Mouse (Mus musculus): ENCODE results near the gene Sgk2. TPM values are rescaled to one million over a fixed set of nuclear protein-coding genes. Genes with fewer than 3 reads are reported as not detected.
A peak's percentile ranks its signal among the peaks of the same experiment; 100 is the strongest.

Gene Sgk2
- 0.09 TPM in 1 of 2 replicates, not detected in the other for polyA plus RNA-seq (2016; fragmentation: Nextera tagmentation; extraction: Ambion mirVana)

DNA sequence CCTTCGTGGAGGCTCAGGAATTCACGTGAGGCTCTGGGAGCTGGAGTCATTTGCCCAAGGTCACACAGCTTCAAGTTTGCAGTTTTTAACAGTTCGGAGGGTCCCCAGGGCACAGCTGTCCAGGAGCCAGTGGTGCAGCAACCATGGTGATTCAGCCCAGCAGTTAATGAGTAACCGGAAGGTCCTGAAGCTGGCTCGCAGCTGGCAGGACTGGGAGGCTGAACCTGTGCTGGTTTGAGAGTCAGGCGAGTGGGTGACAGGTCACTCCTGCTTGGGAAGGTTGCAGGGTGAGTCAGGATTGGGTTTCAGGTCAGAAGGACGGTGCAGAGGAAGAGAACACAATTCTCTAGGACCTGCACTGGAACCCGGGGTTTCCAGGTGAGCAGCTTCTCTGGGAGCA, at the start of gene Sgk2:
Sgk2 (plus strand) TSS at position 113 of the 400 bp plus-strand sequence.
- 61% methylated on average over 8 of the region's 8 CpGs for WGBS
- no peaks in the 10 kb centered on the region for H3K36me3 ChIP-seq
- ATAC-seq (ENCODE audit: insufficient number of reproducible peaks, low FRiP score) = no peak
- H3K27me3 ChIP-seq (replicated peaks) = peaks cover under 1% of the 10 kb centered on the region; the same call in 1 of the 2 replicates
- no peak within 1 kb of the TSS for H3K27ac ChIP-seq (ENCODE audit: poor library complexity, severe bottlenecking)
- H3K9me3 ChIP-seq (replicated peaks) = no peaks in the 10 kb centered on the region
- no peak within 1 kb of the TSS for H3K4me3 ChIP-seq
- H3K9ac ChIP-seq = no peak within 1 kb of the TSS
- no peak within 1 kb of the TSS for H3K4me2 ChIP-seq
- no peaks in the 10 kb centered on the region for H3K4me1 ChIP-seq (replicated peaks)

- no peak overlapping the region for H3K9ac ChIP-seq
- WGBS = 82% methylated on average over 1 of the region's 1 CpGs
- ATAC-seq (ENCODE audit: insufficient number of reproducible peaks, low FRiP score) = no peak
Observed at GRCm38 (mm10) chr2:162939562-162939961, 47.6 kb upstream of the Sgk2 start.

GRCm38 (mm10) chr2:162943148-162943846, 43.8 kb upstream of the Sgk2 start, which contains the start of gene L3mbtl1:
Gene L3mbtl1 (plus strand): TSS chr2:162943472.
- Histone ChIP-seq H3K27me3 (replicated peaks) (peaks cover 25% of the 10 kb centered on the region), H3K9me3 (replicated peaks) (no peaks in the 10 kb centered on the region), H3K4me2 (peak within 1 kb of the TSS; percentile 98), H3K9ac (peak within 1 kb of the TSS; percentile 73), H3K4me1 (replicated peaks) (peaks cover 13% of the 10 kb centered on the region), H3K27ac (ENCODE audit: poor library complexity, severe bottlenecking) (no peak within 1 kb of the TSS), H3K4me3 (peak within 1 kb of the TSS; percentile 74), H3K36me3 (peaks cover 26% of the 10 kb centered on the region)
- 0 out of 2 replicates have a peak, but pooled peaks have one; percentile 27 for ATAC-seq (ENCODE audit: insufficient number of reproducible peaks, low FRiP score)
- under 1% methylated on average over 40 of the region's 40 CpGs for WGBS

More at GRCm38 (mm10) chr2:162939562-162939961, 47.6 kb upstream of the Sgk2 start:
- peaks cover 13% of the 10 kb centered on the region for H3K4me1 ChIP-seq (replicated peaks)
- H3K4me2 ChIP-seq = no peak overlapping the region
- no peak overlapping the region for H3K27ac ChIP-seq (ENCODE audit: poor library complexity, severe bottlenecking)
- H3K9me3 ChIP-seq (replicated peaks) = no peaks in the 10 kb centered on the region
- H3K27me3 ChIP-seq (replicated peaks) = peaks cover 18% of the 10 kb centered on the region
- H3K4me3 ChIP-seq = no peak overlapping the region
- peaks cover 54% of the 10 kb centered on the region for H3K36me3 ChIP-seq

- H3K4me1 ChIP-seq (replicated peaks) = peaks cover 13% of the 10 kb centered on the region
- 8% methylated on average over 11 of the region's 11 CpGs for WGBS
- H3K27ac ChIP-seq (ENCODE audit: poor library complexity, severe bottlenecking) = no peak overlapping the region
- no peaks in the 10 kb centered on the region for H3K9me3 ChIP-seq (replicated peaks)
- H3K4me2 ChIP-seq = peak overlapping the region; percentile 98
- peak overlapping the region; percentile 74 for H3K4me3 ChIP-seq
- peaks cover 25% of the 10 kb centered on the region for H3K27me3 ChIP-seq (replicated peaks)
- H3K9ac ChIP-seq = peak overlapping the region; percentile 20; the same call in 1 of the 2 replicates
- no peak for ATAC-seq (ENCODE audit: insufficient number of reproducible peaks, low FRiP score)
- peaks cover 20% of the 10 kb centered on the region for H3K36me3 ChIP-seq
Observed at GRCm38 (mm10) chr2:162943931-162944330, 43.2 kb upstream of the Sgk2 start.

- no peak overlapping the region for H3K4me3 ChIP-seq
- no peak overlapping the region for H3K27ac ChIP-seq (ENCODE audit: poor library complexity, severe bottlenecking)
- 76% methylated on average over 5 of the region's 5 CpGs for WGBS
- H3K27me3 ChIP-seq (replicated peaks) = peaks cover 25% of the 10 kb centered on the region
- H3K9ac ChIP-seq = no peak overlapping the region
- no peak for ATAC-seq (ENCODE audit: insufficient number of reproducible peaks, low FRiP score)
- H3K4me2 ChIP-seq = no peak overlapping the region
- no peaks in the 10 kb centered on the region for H3K36me3 ChIP-seq
- no peaks in the 10 kb centered on the region for H3K9me3 ChIP-seq (replicated peaks)
- peaks cover 13% of the 10 kb centered on the region for H3K4me1 ChIP-seq (replicated peaks)
Observed at GRCm38 (mm10) chr2:162946964-162947363, 40.2 kb upstream of the Sgk2 start.

- ATAC-seq (ENCODE audit: insufficient number of reproducible peaks, low FRiP score) = no peak
- H3K27me3 ChIP-seq (replicated peaks) = peaks cover 22% of the 10 kb centered on the region
- peaks cover 13% of the 10 kb centered on the region for H3K4me1 ChIP-seq (replicated peaks)
- no peak overlapping the region for H3K27ac ChIP-seq (ENCODE audit: poor library complexity, severe bottlenecking)
- peak overlapping the region; percentile 13; the same call in 1 of the 2 replicates for H3K9ac ChIP-seq
- peak overlapping the region; percentile 24 for H3K4me3 ChIP-seq
- no peaks in the 10 kb centered on the region for H3K36me3 ChIP-seq
- H3K4me2 ChIP-seq = peak overlapping the region; percentile 62
- no peaks in the 10 kb centered on the region for H3K9me3 ChIP-seq (replicated peaks)
- 32% methylated on average over 15 of the region's 15 CpGs for WGBS
Observed at GRCm38 (mm10) chr2:162947736-162948135, 39.4 kb upstream of the Sgk2 start.

- no peak for ATAC-seq (ENCODE audit: insufficient number of reproducible peaks, low FRiP score)
- WGBS = 46% methylated on average over 14 of the region's 14 CpGs
Observed at GRCm38 (mm10) chr2:162948221-162948620, 38.9 kb upstream of the Sgk2 start.

GRCm38 (mm10) chr2:162950776-162951175, 36.4 kb upstream of the Sgk2 start:
- H3K27me3 ChIP-seq (replicated peaks) = 0 out of 2 replicates have a peak, but pooled peaks cover 8% of the 10 kb centered on the region
- no peak overlapping the region for H3K4me2 ChIP-seq
- H3K27ac ChIP-seq (ENCODE audit: poor library complexity, severe bottlenecking) = no peak overlapping the region
- ATAC-seq (ENCODE audit: insufficient number of reproducible peaks, low FRiP score) = no peak
- no peaks in the 10 kb centered on the region for H3K9me3 ChIP-seq (replicated peaks)
- H3K36me3 ChIP-seq = no peaks in the 10 kb centered on the region
- no peak overlapping the region for H3K9ac ChIP-seq
- 88% methylated on average over 2 of the region's 2 CpGs for WGBS
- no peaks in the 10 kb centered on the region for H3K4me1 ChIP-seq (replicated peaks)
- H3K4me3 ChIP-seq = no peak overlapping the region

More at GRCm38 (mm10) chr2:162948221-162948620, 38.9 kb upstream of the Sgk2 start:
- no peak overlapping the region for H3K27ac ChIP-seq (ENCODE audit: poor library complexity, severe bottlenecking)
- H3K4me3 ChIP-seq = peak overlapping the region; percentile 24
- H3K9ac ChIP-seq = peak overlapping the region; percentile 13; the same call in 1 of the 2 replicates
- peaks cover 19% of the 10 kb centered on the region for H3K27me3 ChIP-seq (replicated peaks)
- peaks cover 9% of the 10 kb centered on the region for H3K4me1 ChIP-seq (replicated peaks)
- no peaks in the 10 kb centered on the region for H3K9me3 ChIP-seq (replicated peaks)
- no peaks in the 10 kb centered on the region for H3K36me3 ChIP-seq
- peak overlapping the region; percentile 62 for H3K4me2 ChIP-seq

DNA sequence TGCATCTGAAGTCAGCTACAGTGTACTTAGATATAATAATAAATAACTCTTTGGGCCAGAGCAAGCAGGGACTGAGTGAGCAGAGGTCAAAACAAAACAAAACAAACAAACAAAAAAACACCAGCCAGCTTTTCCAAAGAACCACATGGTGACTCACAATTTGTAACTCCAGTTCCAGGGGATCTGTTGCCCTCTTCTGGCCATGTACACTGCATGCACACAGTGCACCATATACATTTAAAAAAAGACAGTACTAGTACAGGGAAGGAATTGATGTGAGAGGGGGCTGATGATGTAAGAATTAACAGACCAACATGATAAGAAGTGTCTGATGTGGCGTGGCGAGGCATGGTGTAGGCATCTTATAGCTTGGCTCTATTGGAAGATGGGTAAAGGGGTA, 30.3 kb upstream of the Sgk2 start:
- no peak for ATAC-seq (ENCODE audit: insufficient number of reproducible peaks, low FRiP score)
- Histone ChIP-seq H3K36me3 (no peaks in the 10 kb centered on the region), H3K9me3 (replicated peaks) (no peaks in the 10 kb centered on the region), H3K27me3 (replicated peaks) (0 out of 2 replicates have a peak, but pooled peaks cover 4% of the 10 kb centered on the region), H3K4me1 (replicated peaks) (no peaks in the 10 kb centered on the region), H3K4me2 (no peak overlapping the region), H3K9ac (no peak overlapping the region), H3K27ac (ENCODE audit: poor library complexity, severe bottlenecking) (no peak overlapping the region), H3K4me3 (no peak overlapping the region)
- WGBS = 90% methylated on average over 2 of the region's 2 CpGs

DNA sequence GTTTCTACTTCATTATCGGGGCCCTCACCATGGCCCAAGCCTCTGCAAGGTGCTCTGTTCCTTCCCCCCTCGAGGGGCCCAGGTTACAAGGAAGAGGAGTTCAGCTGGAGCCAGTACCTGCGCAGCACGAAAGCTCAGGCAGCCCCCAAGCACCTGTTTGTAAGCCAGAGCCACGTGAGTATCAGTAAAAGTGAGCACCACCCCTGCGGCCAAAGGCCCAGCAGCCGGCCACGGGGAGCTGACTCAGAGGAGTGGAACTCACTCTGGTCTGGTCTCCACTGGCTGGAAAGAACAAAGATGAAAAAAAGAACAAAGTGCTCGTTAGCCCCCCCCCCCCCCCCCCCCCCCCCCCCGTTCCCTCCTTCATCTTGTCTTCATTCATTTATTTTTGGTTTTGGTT, 25.8 kb upstream of the Sgk2 start:
- WGBS = 56% methylated on average over 8 of the region's 10 CpGs
- Histone ChIP-seq H3K4me1 (replicated peaks) (no peaks in the 10 kb centered on the region), H3K9me3 (replicated peaks) (no peaks in the 10 kb centered on the region), H3K27me3 (replicated peaks) (no peaks in the 10 kb centered on the region), H3K9ac (no peak overlapping the region), H3K4me3 (no peak overlapping the region), H3K27ac (ENCODE audit: poor library complexity, severe bottlenecking) (no peak overlapping the region), H3K4me2 (no peak overlapping the region), H3K36me3 (no peaks in the 10 kb centered on the region)
- ATAC-seq (ENCODE audit: insufficient number of reproducible peaks, low FRiP score) = no peak

- WGBS = 81% methylated on average over 2 of the region's 2 CpGs
- no peaks in the 10 kb centered on the region for H3K9me3 ChIP-seq (replicated peaks)
- no peak overlapping the region for H3K9ac ChIP-seq
- no peak overlapping the region for H3K27ac ChIP-seq (ENCODE audit: poor library complexity, severe bottlenecking)
- no peak overlapping the region for H3K4me2 ChIP-seq
- H3K4me3 ChIP-seq = no peak overlapping the region
- H3K4me1 ChIP-seq (replicated peaks) = no peaks in the 10 kb centered on the region
- H3K27me3 ChIP-seq (replicated peaks) = peaks cover 10% of the 10 kb centered on the region
- H3K36me3 ChIP-seq = no peaks in the 10 kb centered on the region
- ATAC-seq (ENCODE audit: insufficient number of reproducible peaks, low FRiP score) = no peak
Observed at GRCm38 (mm10) chr2:162966734-162967133, 20.4 kb upstream of the Sgk2 start.
